Mouse (Mus musculus) CH12.LX (cell line): Measurements from ENCODE around the gene Irx5.

ENCODE experiments used
- CHD2 ChIP-seq: IDR thresholded peaks from 2 replicates; pipeline ENCODE4 v1.6.1; 2011; ENCODE audit warnings: low read length, improper control_type of control experiment
- CTCF ChIP-seq, 2 experiments: IDR thresholded peaks in 1 of 2; conservative IDR thresholded peaks in 1 of 2; 2 replicates each; pipeline ENCODE4 v1.5.1; 2011 to 2012; ENCODE audit warnings: low read depth in 2 of 2, low read length in 2 of 2, improper control_type of control experiment in 1 of 2, inconsistent platforms in 1 of 2, mild to moderate bottlenecking in 1 of 2, moderate library complexity in 1 of 2
- EP300 ChIP-seq: IDR thresholded peaks from 2 replicates; pipeline ENCODE4 v1.6.1; 2011; ENCODE audit warnings: low read length, improper control_type of control experiment
- MAX ChIP-seq: IDR thresholded peaks from 2 replicates; pipeline ENCODE4 v1.6.1; 2011; ENCODE audit warnings: low read length, improper control_type of control experiment
- MYC ChIP-seq: IDR thresholded peaks from 2 replicates; pipeline ENCODE4 v1.6.1; 2011; ENCODE audit warnings: low read depth, mild to moderate bottlenecking, improper control_type of control experiment, low read length
- NELFE ChIP-seq: IDR thresholded peaks from 2 replicates; pipeline ENCODE4 v1.6.1; 2011; ENCODE audit warnings: low read depth, low read length, improper control_type of control experiment
- RAD21 ChIP-seq: IDR thresholded peaks from 2 replicates; pipeline ENCODE4 v1.6.1; 2011; ENCODE audit warnings: low read depth, mild to moderate bottlenecking, low read length, improper control_type of control experiment, moderate library complexity
- SMC3 ChIP-seq: IDR thresholded peaks from 2 replicates; pipeline ENCODE4 v1.6.1; 2011; ENCODE audit warnings: low read depth, low read length, improper control_type of control experiment
- USF2 ChIP-seq: conservative IDR thresholded peaks from 2 replicates; pipeline ENCODE4 v1.6.1; 2011; ENCODE audit warnings: low read depth, low read length, improper control_type of control experiment

GRCm38 (mm10) chr8:92366736-92367267 lies 9.4 kb downstream of the Irx5 start:
- TF ChIP-seq CTCF (conservative IDR thresholded peaks at IDR 0.05 in 1 of 2, IDR thresholded peaks at IDR 0.05 in 1 of 2; ENCODE audit: low read depth in 2 of 2, low read length in 2 of 2) (no peak), USF2 (no peak), MYC (no peak), MAX (no peak), CHD2 (no peak), RAD21 (no peak), NELFE (no peak), SMC3 (no peak), EP300 (no peak)
